Mouse (Mus musculus) gastrocnemius, adult 2 months (tissue): ENCODE measurements around the gene Zfp26. TPM values are rescaled to one million over a fixed set of nuclear protein-coding genes. Genes with fewer than 3 reads are reported as not detected.

Experiments used
- DNase-seq: peaks from one replicate; pipeline ENCODE4 v3.0.0; 2022
- H3K27ac ChIP-seq: fragments of 200-600 bp; 2 replicates; pipeline ENCODE4 v1.8.1; 2022; ENCODE audit warnings: mild to moderate bottlenecking
- H3K4me3 ChIP-seq: fragments of 200-600 bp; 2 replicates; pipeline ENCODE4 v1.8.1; 2022; ENCODE audit warnings: mild to moderate bottlenecking, moderate library complexity
- CTCF ChIP-seq: fragments of 200-600 bp; IDR thresholded peaks from 2 replicates; pipeline ENCODE4 v1.8.1; 2022; ENCODE audit warnings: antibody characterized with exemption, mild to moderate bottlenecking, moderate library complexity
- intact Hi-C: fragments of 180-260 bp; cut with DNase I; formaldehyde crosslinking; loops from one replicate; pipeline ENCODE4 v1.15.1; 2025
- total RNA-seq, 2 experiments: library from RNA; stranded (reverse); gene quantifications; 2 replicates each; pipeline ENCODE4 v1.2.3; 2021

Zfp26 gene
- total RNA-seq, 2 experiments from 2014 or later: 8.3 to 9.2 TPM

GRCm38 (mm10) chr9:20451493-20451892 is 8.5 kb downstream of the Zfp26 start:
- TF ChIP-seq CTCF: no peak
- no peak overlapping the region for H3K27ac ChIP-seq
- H3K4me3 ChIP-seq: no peak overlapping the region
- no peak for DNase-seq
- intact Hi-C loops: loop anchor here (10.0 kb wide), 1 partner anchor 67 kb away; the partner anchor contains the start of gene Zfp560

GRCm38 (mm10) chr9:20443183-20443783 is 16.7 kb downstream of the Zfp26 start:
- TF ChIP-seq CTCF: no peak
- Histone ChIP-seq H3K27ac (no peak overlapping the region), H3K4me3 (no peak overlapping the region)
- no peak for DNase-seq
- intact Hi-C loops: no loop called here

- Histone ChIP-seq H3K27ac (no peak overlapping the region), H3K4me3 (no peak overlapping the region)
- DNase-seq: no peak
- intact Hi-C loops: no loop called here
- no peak for TF ChIP-seq CTCF
Measured at GRCm38 (mm10) chr9:20430004-20430403, 30.0 kb downstream of the Zfp26 start.

- TF ChIP-seq CTCF: no peak
- H3K4me3 ChIP-seq: no peak overlapping the region
- no peak overlapping the region for H3K27ac ChIP-seq
- intact Hi-C loops: no loop called here
- DNase-seq: no peak
Measured at GRCm38 (mm10) chr9:20411460-20411859, 48.5 kb downstream of the Zfp26 start.

GRCm38 (mm10) chr9:20409319-20409718 is 50.6 kb downstream of the Zfp26 start:
- no peak for DNase-seq
- TF ChIP-seq CTCF: no peak
- H3K4me3 ChIP-seq: no peak overlapping the region
- intact Hi-C loops: no loop called here
- H3K27ac ChIP-seq: no peak overlapping the region

- no peak for TF ChIP-seq CTCF
- intact Hi-C loops: loop anchor here (10.0 kb wide), 2 partner anchors 69 to 259 kb away; partner anchors contain the start of genes Fbxl12 and Ubl5
- peak overlapping the region; percentile 86 for H3K27ac ChIP-seq
- peak; percentile 26 for DNase-seq
- peak overlapping the region; percentile 78 for H3K4me3 ChIP-seq
Measured at GRCm38 (mm10) chr9:20385343-20385703, 74.6 kb downstream of the Zfp26 start.

- peak within 1 kb of the TSS; percentile 86 for H3K27ac ChIP-seq
- TF ChIP-seq CTCF: peak; percentile 68
- DNase-seq: peak; percentile 92
- peak within 1 kb of the TSS; percentile 78 for H3K4me3 ChIP-seq
- intact Hi-C loops: loop anchor here (10.0 kb wide), 2 partner anchors 70 to 260 kb away; partner anchors contain the start of genes Fbxl12 and Ubl5
Measured at GRCm38 (mm10) chr9:20384532-20385342, 75.2 kb downstream of the Zfp26 start, which contains the start of gene Zfp560. Zfp560 (minus strand) TSS chr9:20385177.

GRCm38 (mm10) chr9:20383659-20384058 is 76.3 kb downstream of the Zfp26 start:
- no peak overlapping the region for H3K4me3 ChIP-seq
- intact Hi-C loops: loop anchor here (10.0 kb wide), 2 partner anchors 71 to 261 kb away; partner anchors contain the start of genes Fbxl12 and Ubl5

More at GRCm38 (mm10) chr9:20383659-20384058, 76.3 kb downstream of the Zfp26 start:
- no peak for TF ChIP-seq CTCF
- no peak for DNase-seq
- no peak overlapping the region for H3K27ac ChIP-seq

Other genes with a start within 250 kb of the Zfp26 start
- gene Olfr871, start 248.0 kb downstream of the Zfp26 start, total RNA-seq: not detected
- gene Olfr872, start 223.0 kb downstream of the Zfp26 start, total RNA-seq: not detected
- gene Olfr39, start 177.8 kb downstream of the Zfp26 start, total RNA-seq: not detected
- not detected for gene Olfr873, start 161.6 kb downstream of the Zfp26 start, total RNA-seq
- gene Olfr18, start 124.1 kb downstream of the Zfp26 start, total RNA-seq: not detected
- 10 to 100 TPM; 11.6 to 11.9 TPM for gene Zfp560, start 75.0 kb downstream of the Zfp26 start, total RNA-seq
- gene Zfp426, start 32.6 kb upstream of the Zfp26 start, total RNA-seq: 10 to 100 TPM in 1 of 2 experiments, 1 to 10 TPM in 1; 8.5 to 10.2 TPM
- 10 to 100 TPM; 16.6 to 18.4 TPM for gene Zfp266, start 61.3 kb upstream of the Zfp26 start, total RNA-seq
- gene Zfp846, start 121.1 kb upstream of the Zfp26 start, total RNA-seq: 1 to 10 TPM; 2.6 to 3.8 TPM
- 100 to 1,000 TPM; 188 to 210 TPM for gene Ubl5, start 182.7 kb upstream of the Zfp26 start, total RNA-seq
- gene Fbxl12, start 184.6 kb upstream of the Zfp26 start, total RNA-seq: 1 to 10 TPM; 4.7 to 5.3 TPM
- gene Pin1, start 191.9 kb upstream of the Zfp26 start, total RNA-seq: 10 to 100 TPM; 13.0 to 15.0 TPM